Mouse (Mus musculus): ENCODE results near the gene Cryba4.

- TF ChIP-seq GATA1 (IDR thresholded peaks at IDR 0.05; ENCODE audit: borderline replicate concordance, low read length) (no peak), FLI1 (IDR thresholded peaks at IDR 0.05; ENCODE audit: low read length) (no peak)
Measured at GRCm38 (mm10) chr5:112220203-112220602, 32.1 kb downstream of the Cryba4 start.
